Mouse (Mus musculus): Measurements from ENCODE around the gene Dglucy. TPM values are rescaled to one million over a fixed set of nuclear protein-coding genes. Genes with fewer than 3 reads are reported as not detected.

The Dglucy gene
- polyA plus RNA-seq, 1 experiment from 2014 or later = 1.9 TPM

DNA sequence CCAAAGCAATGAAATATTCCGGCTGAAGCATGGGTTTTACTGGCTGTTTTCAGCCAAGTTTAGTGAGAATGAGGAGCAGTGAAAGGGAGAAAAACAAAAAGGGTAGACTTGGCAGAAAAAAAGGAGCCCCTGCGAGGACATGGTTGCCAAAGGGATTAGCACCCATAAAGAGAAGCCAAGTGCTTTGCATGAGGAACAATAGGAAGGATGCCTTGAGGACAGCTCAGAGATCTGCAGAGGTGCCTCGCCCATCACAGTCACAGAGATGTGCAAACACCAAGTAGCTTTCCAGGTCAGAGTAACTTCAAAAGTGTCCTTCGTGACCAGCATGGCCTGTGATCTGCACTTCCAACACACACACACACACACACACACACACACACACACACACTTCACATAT is 21.4 kb upstream of the Dglucy start:
- no peaks in the 10 kb centered on the region for H3K9me3 ChIP-seq (ENCODE audit: control insufficient read depth, low read length)
- ATAC-seq (ENCODE audit: low read depth) = no peak
- 45% methylated on average over 4 of the region's 4 CpGs for WGBS
- H3K27me3 ChIP-seq (ENCODE audit: control insufficient read depth, insufficient read depth, low read length) = no peaks in the 10 kb centered on the region
- H3K27ac ChIP-seq (ENCODE audit: low read depth, low read length) = no peak overlapping the region
- H3K4me2 ChIP-seq (ENCODE audit: low read depth, low read length) = no peak overlapping the region
- H3K4me1 ChIP-seq (ENCODE audit: control insufficient read depth, insufficient read depth, low read length) = no peaks in the 10 kb centered on the region
- H3K4me3 ChIP-seq (ENCODE audit: low read depth, low read length) = no peak overlapping the region
- no peak overlapping the region for H3K9ac ChIP-seq (replicated peaks; ENCODE audit: low read depth, low read length)
- no peaks in the 10 kb centered on the region for H3K36me3 ChIP-seq (ENCODE audit: control insufficient read depth, insufficient read depth, low read length)

- ATAC-seq (ENCODE audit: low read depth) = no peak
- H3K27ac ChIP-seq (ENCODE audit: low read depth, low read length) = no peak overlapping the region
- H3K4me1 ChIP-seq (ENCODE audit: control insufficient read depth, insufficient read depth, low read length) = no peaks in the 10 kb centered on the region
- no peak overlapping the region for H3K4me3 ChIP-seq (ENCODE audit: low read depth, low read length)
- H3K27me3 ChIP-seq (ENCODE audit: control insufficient read depth, insufficient read depth, low read length) = no peaks in the 10 kb centered on the region
- no peak overlapping the region for H3K9ac ChIP-seq (replicated peaks; ENCODE audit: low read depth, low read length)
- WGBS = 60% methylated on average over 11 of the region's 11 CpGs
- no peaks in the 10 kb centered on the region for H3K36me3 ChIP-seq (ENCODE audit: control insufficient read depth, insufficient read depth, low read length)
- H3K9me3 ChIP-seq (ENCODE audit: control insufficient read depth, low read length) = no peaks in the 10 kb centered on the region
- H3K4me2 ChIP-seq (ENCODE audit: low read depth, low read length) = no peak overlapping the region
Measured at GRCm38 (mm10) chr12:100762663-100763425, 16.0 kb upstream of the Dglucy start.

- Histone ChIP-seq H3K36me3 (ENCODE audit: control insufficient read depth, insufficient read depth, low read length) (no peaks in the 10 kb centered on the region), H3K27ac (ENCODE audit: low read depth, low read length) (no peak overlapping the region), H3K4me2 (ENCODE audit: low read depth, low read length) (no peak overlapping the region), H3K9ac (replicated peaks; ENCODE audit: low read depth, low read length) (no peak overlapping the region), H3K4me1 (ENCODE audit: control insufficient read depth, insufficient read depth, low read length) (no peaks in the 10 kb centered on the region), H3K9me3 (ENCODE audit: control insufficient read depth, low read length) (no peaks in the 10 kb centered on the region), H3K27me3 (ENCODE audit: control insufficient read depth, insufficient read depth, low read length) (no peaks in the 10 kb centered on the region), H3K4me3 (ENCODE audit: low read depth, low read length) (no peak overlapping the region)
- 72% methylated on average over 13 of the region's 13 CpGs for WGBS
- ATAC-seq (ENCODE audit: low read depth) = no peak
Measured at GRCm38 (mm10) chr12:100764329-100765018, 14.4 kb upstream of the Dglucy start.

- 92% methylated on average over 6 of the region's 6 CpGs for WGBS
- no peaks in the 10 kb centered on the region for H3K9me3 ChIP-seq (ENCODE audit: control insufficient read depth, low read length)
- no peak for ATAC-seq (ENCODE audit: low read depth)
Measured at GRCm38 (mm10) chr12:100769871-100770270, 9.0 kb upstream of the Dglucy start.

DNA sequence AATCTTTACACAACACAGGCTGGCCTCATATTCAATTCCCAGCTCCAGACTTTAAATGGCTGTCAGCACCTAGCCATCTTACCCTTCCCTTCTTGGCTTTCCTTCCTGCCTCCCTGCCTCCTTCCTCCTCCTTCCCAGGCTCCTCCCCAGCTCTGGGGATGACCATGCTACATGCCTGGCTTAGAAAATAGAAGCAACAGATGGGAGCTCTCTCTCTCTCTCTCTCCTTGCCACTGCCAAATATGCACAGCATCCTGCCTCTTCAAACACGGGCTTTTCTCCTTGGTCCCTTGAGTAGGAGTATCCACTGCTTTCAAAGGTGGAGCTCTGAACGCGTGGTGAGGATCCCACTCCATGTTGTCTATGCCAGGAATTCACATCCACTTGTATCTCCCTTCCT is 8.1 kb upstream of the Dglucy start:
- no peak overlapping the region for H3K4me2 ChIP-seq (ENCODE audit: low read depth, low read length)
- no peaks in the 10 kb centered on the region for H3K4me1 ChIP-seq (ENCODE audit: control insufficient read depth, insufficient read depth, low read length)
- no peaks in the 10 kb centered on the region for H3K9me3 ChIP-seq (ENCODE audit: control insufficient read depth, low read length)
- no peak overlapping the region for H3K9ac ChIP-seq (replicated peaks; ENCODE audit: low read depth, low read length)
- H3K36me3 ChIP-seq (ENCODE audit: control insufficient read depth, insufficient read depth, low read length) = no peaks in the 10 kb centered on the region
- no peak overlapping the region for H3K27ac ChIP-seq (ENCODE audit: low read depth, low read length)
- no peak overlapping the region for H3K4me3 ChIP-seq (ENCODE audit: low read depth, low read length)
- no peaks in the 10 kb centered on the region for H3K27me3 ChIP-seq (ENCODE audit: control insufficient read depth, insufficient read depth, low read length)
- WGBS = 87% methylated on average over 3 of the region's 3 CpGs
- ATAC-seq (ENCODE audit: low read depth) = no peak

More at GRCm38 (mm10) chr12:100769871-100770270, 9.0 kb upstream of the Dglucy start:
- Histone ChIP-seq H3K36me3 (ENCODE audit: control insufficient read depth, insufficient read depth, low read length) (no peaks in the 10 kb centered on the region), H3K4me2 (ENCODE audit: low read depth, low read length) (no peak overlapping the region), H3K9ac (replicated peaks; ENCODE audit: low read depth, low read length) (no peak overlapping the region), H3K4me3 (ENCODE audit: low read depth, low read length) (no peak overlapping the region), H3K27me3 (ENCODE audit: control insufficient read depth, insufficient read depth, low read length) (no peaks in the 10 kb centered on the region), H3K4me1 (ENCODE audit: control insufficient read depth, insufficient read depth, low read length) (no peaks in the 10 kb centered on the region), H3K27ac (ENCODE audit: low read depth, low read length) (no peak overlapping the region)

- ATAC-seq (ENCODE audit: low read depth) = no peak; the same call in 1 of the 2 replicates
Measured at GRCm38 (mm10) chr12:100772230-100772984, 6.5 kb upstream of the Dglucy start.

GRCm38 (mm10) chr12:100774756-100775155 is 4.1 kb upstream of the Dglucy start:
- Histone ChIP-seq H3K9ac (replicated peaks; ENCODE audit: low read depth, low read length) (no peak overlapping the region), H3K4me3 (ENCODE audit: low read depth, low read length) (no peak overlapping the region), H3K4me2 (ENCODE audit: low read depth, low read length) (no peak overlapping the region), H3K36me3 (ENCODE audit: control insufficient read depth, insufficient read depth, low read length) (no peaks in the 10 kb centered on the region), H3K27ac (ENCODE audit: low read depth, low read length) (no peak overlapping the region), H3K9me3 (ENCODE audit: control insufficient read depth, low read length) (no peaks in the 10 kb centered on the region), H3K27me3 (ENCODE audit: control insufficient read depth, insufficient read depth, low read length) (no peaks in the 10 kb centered on the region), H3K4me1 (ENCODE audit: control insufficient read depth, insufficient read depth, low read length) (peaks cover 6% of the 10 kb centered on the region; the same call in 1 of the 2 replicates)
- WGBS = 85% methylated on average over 7 of the region's 7 CpGs
- ATAC-seq (ENCODE audit: low read depth) = no peak

More at GRCm38 (mm10) chr12:100772230-100772984, 6.5 kb upstream of the Dglucy start:
- H3K4me2 ChIP-seq (ENCODE audit: low read depth, low read length) = no peak overlapping the region
- H3K4me3 ChIP-seq (ENCODE audit: low read depth, low read length) = no peak overlapping the region
- no peaks in the 10 kb centered on the region for H3K9me3 ChIP-seq (ENCODE audit: control insufficient read depth, low read length)
- 50% methylated on average over 7 of the region's 7 CpGs for WGBS
- no peaks in the 10 kb centered on the region for H3K4me1 ChIP-seq (ENCODE audit: control insufficient read depth, insufficient read depth, low read length)
- no peaks in the 10 kb centered on the region for H3K27me3 ChIP-seq (ENCODE audit: control insufficient read depth, insufficient read depth, low read length)
- no peaks in the 10 kb centered on the region for H3K36me3 ChIP-seq (ENCODE audit: control insufficient read depth, insufficient read depth, low read length)
- H3K9ac ChIP-seq (replicated peaks; ENCODE audit: low read depth, low read length) = no peak overlapping the region
- H3K27ac ChIP-seq (ENCODE audit: low read depth, low read length) = no peak overlapping the region

DNA sequence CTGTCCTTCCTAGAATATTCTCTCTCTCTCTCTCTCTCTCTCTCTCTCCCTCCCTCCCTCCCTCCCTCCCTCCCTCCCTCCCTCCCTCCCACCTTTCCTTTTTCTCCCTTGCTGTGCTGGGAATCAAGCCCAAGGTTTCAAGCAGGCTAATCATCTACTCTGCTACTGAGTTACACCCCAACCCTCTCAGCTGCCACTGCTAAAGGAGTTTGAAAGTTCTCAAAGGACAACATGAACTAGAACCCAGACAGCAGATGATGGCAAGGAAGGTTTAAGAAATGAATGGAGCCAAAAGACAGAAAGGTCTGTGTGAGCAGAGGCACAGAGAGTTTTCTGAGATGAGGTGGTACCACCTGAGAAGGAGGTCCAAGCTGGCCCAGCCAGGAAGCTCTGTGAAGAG is 3.6 kb upstream of the Dglucy start:
- H3K4me3 ChIP-seq (ENCODE audit: low read depth, low read length) = no peak overlapping the region
- H3K36me3 ChIP-seq (ENCODE audit: control insufficient read depth, insufficient read depth, low read length) = no peaks in the 10 kb centered on the region
- no peaks in the 10 kb centered on the region for H3K27me3 ChIP-seq (ENCODE audit: control insufficient read depth, insufficient read depth, low read length)
- no peak overlapping the region for H3K4me2 ChIP-seq (ENCODE audit: low read depth, low read length)
- no peak overlapping the region for H3K27ac ChIP-seq (ENCODE audit: low read depth, low read length)
- peaks cover 8% of the 10 kb centered on the region; the same call in 1 of the 2 replicates for H3K4me1 ChIP-seq (ENCODE audit: control insufficient read depth, insufficient read depth, low read length)
- H3K9me3 ChIP-seq (ENCODE audit: control insufficient read depth, low read length) = no peaks in the 10 kb centered on the region
- H3K9ac ChIP-seq (replicated peaks; ENCODE audit: low read depth, low read length) = no peak overlapping the region
- no peak for ATAC-seq (ENCODE audit: low read depth)

All from neural tube, embryonic 14.5 days (tissue).